Mouse (Mus musculus) fat pad, adult 2 months (tissue): Measurements from ENCODE around the gene Ppm1l.

ENCODE experiments used
- DNase-seq: peaks from one replicate; pipeline ENCODE4 v3.0.0-alpha.2; 2011; ENCODE audit warnings: low read depth, low spot score; ENCODE audit errors: extremely low read depth

Gene Ppm1l

DNA sequence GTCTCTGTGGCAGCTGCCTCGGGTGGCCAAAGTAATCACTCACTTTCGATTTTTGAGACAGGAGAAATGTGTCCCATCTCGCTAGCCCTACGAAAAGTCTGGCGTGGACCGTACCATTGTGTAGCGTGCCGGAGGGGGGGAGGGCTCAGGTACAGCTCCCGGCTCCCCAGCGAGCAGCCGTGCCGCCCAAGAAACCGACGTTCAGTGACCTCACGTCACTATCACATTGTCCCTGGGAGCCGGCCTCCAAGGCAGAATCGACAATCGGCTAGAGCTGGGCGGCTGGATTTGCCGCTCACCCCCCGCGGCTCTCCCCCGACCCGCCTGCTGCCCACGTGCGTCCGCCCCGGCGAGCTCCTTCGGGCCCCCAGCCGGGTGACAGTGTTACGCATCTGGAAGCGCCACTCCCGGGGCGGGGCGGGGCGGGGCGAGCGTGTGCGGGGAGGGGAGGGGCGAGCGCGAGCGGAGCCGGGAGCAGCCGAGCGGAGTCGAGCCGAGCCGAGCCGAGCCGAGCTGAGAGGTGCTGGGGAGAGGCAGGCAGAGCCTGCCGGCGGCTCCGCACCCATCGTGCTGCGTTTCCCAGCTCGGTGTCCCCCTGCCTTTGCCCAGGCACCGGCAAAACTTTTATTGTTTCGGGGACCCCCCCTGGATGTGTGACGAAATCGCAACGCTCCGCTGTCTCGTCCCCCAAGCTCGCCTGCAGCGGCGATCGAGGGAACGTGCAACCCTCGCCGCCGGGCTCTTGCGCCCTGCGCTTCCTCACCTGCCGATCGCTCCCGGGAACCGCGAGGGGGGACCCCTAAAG, at the start of gene Ppm1l:
Gene Ppm1l (plus strand): TSS at position 471 of the 805 bp plus-strand sequence.
- DNase-seq, result no peak

DNA sequence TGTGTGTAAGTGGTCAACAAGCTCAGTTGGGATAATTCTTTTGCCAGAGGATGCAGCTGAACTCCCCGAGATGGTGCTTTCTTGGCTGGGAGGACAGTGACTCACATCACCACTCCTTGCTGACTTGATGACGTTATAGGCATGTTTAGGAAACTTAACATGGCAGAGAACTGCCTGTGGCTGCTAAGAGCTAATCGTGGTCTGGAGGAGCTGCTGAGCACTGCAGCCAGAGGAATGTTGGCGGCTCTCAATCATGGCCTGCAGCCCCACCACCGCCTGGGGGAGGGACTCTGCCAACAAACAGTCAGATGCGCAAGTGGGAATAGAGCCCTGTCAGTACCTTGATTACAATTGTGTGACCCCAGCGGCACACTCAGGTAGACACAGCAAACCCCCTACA, 44.8 kb upstream of the Ppm1l start:
- no peak for DNase-seq

DNA sequence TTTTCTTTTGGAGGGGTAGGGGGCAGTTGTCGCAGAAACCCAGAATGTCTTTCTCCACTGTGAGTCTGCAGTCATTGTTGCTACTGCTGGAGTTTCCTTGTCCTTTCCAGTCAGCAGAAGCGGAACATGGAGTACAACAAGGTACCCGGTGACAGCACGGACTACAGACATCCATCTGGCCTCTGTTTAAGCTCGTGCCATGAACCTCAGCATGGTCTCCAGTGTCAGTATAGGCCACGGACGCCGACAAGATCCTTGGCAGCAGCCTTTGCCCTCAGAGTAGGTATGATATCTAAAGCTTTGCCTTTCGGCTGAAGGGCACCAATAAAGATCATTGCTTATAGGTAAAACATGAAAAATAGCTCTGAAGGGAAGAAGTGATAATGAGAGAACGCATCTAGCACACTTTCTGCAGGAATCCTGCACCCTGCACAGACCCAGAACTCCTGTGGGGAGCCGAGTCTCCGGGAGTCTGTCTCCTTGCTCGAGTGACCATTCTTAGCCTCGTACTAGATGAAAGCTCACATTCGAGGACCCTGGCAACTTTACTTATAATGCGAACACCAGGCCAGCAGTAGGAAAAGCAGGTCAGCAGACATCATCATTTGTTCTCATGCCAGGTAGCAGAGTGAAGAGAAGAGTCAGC, 42.5 kb upstream of the Ppm1l start:
- no peak for DNase-seq

DNA sequence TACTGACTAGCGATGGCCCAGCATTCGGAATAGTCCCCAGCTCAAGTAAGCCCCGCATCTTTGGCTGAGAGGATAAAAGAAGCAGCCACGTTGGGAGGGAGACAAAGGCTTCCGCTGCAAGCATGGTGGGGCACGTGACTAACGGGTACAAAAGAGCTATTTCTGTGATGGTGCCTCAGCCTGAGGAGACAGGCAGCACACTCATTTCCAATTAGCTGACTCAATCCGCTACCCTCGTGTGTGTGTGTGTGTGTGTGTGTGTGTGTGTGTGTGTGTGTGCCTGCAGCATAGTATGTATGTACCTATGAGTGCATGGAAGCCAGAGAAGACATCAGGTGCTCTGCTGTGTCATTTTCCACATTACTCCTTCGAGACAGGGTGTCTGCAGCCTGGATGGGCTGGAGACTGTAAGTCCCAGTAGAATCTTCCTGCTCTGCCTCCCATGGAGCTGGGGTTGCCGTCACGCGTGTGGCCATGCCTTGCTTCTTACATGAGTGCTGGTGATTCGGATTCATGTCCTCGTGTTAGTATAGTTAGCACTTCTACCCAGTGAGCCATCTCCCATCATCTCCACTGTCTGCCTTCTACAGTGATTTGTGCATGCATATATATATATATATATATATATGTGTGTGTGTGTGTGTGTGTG, 41.9 kb upstream of the Ppm1l start:
- no peak for DNase-seq

DNA sequence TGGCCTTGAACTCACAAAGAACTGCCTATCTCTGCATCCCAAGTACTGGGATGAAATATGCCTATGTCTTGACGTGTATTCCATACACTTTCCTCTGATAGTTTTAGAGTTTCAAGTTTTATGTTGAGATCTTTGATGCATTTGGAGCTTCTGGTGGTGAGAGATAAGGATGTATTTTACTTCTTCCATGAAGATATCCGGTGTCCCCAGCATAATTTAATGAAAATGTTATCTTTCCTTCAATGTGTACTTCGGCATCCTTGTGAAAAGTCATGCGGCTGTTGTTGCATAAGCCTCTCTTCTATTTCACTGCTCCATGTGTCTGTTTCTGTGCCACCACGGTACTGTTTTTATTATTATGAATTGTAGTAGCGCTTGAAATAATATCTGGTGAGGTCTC, 38.0 kb upstream of the Ppm1l start:
- DNase-seq, result no peak

DNA sequence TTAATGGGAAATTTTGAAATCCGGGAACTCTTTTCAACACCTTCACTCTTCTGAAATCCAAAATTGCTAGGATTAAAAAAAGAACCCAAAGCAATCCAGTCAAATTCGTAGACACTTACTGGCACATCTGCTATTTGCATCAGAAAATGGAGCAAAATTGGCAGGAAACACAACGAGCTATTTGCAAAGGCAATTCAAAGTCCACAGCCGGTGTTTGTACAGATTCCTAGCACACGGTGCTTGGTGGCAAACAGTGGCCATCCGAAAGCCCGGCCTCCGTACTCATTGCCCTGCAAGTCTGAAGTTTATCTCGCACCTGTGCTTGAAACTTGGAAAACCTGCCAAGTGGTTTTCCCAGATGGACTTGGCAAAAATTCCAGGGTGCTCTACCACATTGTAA, 34.3 kb upstream of the Ppm1l start:
- DNase-seq, result no peak

DNA sequence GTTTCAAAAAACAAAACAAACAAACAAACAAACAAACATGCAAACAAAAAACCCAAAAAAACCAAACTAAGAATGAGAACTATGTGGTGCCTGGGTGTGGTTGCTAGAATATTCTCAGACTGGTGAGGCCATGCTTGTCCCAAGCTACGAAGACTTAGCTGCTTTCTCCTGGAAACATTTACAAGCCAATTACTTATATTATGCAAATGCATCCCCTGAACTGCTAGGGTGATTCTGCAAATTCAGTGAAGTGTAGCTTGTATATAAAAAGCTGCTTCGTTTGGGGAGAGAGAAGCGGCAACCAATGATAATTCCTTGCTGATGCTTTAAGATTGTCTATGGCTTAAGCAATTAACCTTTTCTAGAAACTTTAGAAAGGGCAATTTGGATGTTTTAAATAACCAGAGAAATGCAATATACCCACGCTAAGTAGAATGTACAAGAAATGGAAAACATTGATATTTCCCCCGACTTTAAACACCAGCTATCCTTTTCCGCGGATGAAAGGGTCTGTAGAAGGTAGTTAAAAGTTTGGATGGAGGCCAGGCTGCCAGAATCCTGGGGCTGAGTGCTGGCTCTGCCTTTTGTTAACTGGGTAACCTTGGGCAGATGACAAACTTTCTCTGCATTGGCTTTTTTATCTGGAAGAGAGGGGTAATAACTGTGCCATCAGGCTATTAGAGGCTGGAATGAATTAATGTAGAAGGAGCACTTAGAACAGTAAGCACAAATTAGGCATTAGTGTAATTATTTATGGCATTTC, 33.4 kb upstream of the Ppm1l start:
- no peak for DNase-seq

DNA sequence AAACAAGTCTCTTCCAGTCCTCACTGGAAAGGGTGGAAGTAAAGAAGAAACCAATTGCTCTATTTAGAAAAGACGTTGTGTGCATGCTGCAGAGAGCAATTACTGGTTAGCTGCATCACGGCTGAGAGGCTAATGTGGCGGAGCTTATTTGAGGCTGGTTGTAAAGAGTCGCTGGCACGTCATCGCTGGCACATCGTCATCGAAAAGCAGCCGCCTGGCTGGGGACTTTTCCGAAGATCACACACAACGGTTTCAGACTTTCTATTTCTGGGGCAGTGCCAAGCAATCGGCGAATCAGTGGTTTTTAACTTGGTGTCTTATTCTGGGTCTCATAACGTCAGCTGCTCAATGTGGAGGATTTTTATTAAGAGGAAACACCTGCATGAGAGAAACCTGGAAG, 26.8 kb upstream of the Ppm1l start:
- DNase-seq, result no peak

DNA sequence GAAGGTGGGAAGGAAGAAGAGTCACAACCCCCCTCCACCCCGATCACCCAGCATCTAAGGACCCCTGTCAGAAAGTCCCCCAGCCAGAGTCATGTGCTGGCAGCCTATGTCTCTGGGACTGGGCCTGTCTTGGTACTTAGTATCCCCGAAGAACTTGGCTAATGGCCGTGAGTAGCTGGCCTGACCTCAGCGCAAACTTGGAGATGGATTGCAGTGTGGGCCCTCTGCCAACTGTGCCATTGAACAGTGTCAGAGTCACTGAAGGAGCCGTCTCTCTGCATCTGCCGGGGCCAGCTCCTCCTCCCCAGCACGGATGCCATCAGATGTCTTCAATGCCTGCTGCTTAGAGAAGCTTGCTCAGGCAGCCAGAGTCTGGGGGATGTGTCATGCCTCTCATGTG, 26.4 kb upstream of the Ppm1l start:
- no peak for DNase-seq

DNA sequence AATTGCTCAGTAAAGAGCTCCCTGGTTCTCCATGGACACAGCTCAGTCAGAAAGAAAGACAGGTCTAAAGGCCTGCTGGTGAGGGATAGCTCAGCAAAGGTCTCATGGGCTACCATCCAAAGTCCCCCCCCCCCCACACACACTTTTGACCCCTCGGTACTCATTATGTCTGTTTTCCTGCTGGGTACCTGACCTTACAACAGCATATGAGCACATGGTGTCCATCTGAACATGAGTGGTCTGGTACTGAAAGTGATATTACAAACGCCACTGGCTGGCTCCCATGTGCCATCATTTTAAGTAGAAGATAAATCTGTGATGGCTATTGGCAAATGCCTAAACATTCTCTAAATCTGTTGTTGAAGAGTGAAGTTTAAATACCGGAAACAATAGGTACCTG, 25.8 kb upstream of the Ppm1l start:
- no peak for DNase-seq

DNA sequence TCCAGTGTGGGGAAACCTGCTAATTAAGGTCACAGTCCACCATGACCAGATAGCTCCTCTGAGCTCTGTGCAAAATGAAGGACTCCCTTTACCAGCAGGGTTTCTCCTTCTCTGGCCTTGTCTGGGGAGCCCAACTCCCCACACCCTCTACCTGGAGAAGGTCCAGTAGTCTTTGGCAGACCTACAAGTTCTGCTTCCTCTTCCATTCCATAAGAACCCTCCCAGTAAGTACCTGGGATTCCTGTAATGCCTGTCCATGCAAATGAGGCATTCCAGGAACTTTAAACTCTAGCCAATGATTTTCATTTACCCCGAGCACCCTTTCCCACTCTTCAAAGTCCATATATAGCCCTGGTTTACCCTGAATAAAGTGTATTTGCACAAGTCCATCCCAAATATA, 24.0 kb upstream of the Ppm1l start:
- no peak for DNase-seq

DNA sequence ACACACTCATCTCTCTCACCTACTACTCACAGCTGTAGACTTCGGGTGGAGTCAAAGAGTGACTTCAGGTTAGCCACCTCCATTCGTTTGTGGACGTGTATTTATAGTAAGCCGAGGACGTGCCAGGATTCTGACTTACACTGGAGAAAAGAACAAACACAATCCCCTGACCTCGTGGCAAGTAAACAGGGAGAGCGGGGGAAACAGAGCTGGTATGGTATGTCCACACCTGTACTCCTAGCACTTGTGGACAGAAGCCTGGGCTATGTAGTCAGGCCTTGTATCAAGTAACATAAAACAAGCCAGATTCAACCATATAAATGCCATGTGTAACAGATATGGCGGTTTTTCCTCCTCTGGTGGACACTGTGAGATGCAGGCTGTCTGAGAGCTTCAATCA, 20.4 kb upstream of the Ppm1l start:
- no peak for DNase-seq

DNA sequence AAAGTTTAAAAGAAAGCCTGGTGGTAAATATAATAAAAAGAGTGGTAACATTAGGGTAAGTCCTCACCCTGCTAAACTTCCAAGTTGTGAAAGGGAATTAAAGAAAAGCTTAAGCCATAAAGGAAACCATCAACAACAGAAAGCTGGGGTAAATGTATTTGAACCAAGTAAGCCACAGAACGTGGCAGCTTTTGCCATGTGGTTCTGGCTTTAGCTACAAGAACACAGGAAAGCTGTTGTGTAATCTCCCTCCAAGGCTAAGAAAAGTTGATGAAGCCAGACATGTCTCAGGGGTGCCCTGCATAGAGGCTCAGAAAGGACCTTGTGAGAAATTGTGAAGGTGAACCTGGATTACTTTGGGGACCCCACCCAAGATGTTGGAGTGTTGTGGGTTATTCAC, 16.5 kb upstream of the Ppm1l start:
- DNase-seq, result peak; percentile 73

DNA sequence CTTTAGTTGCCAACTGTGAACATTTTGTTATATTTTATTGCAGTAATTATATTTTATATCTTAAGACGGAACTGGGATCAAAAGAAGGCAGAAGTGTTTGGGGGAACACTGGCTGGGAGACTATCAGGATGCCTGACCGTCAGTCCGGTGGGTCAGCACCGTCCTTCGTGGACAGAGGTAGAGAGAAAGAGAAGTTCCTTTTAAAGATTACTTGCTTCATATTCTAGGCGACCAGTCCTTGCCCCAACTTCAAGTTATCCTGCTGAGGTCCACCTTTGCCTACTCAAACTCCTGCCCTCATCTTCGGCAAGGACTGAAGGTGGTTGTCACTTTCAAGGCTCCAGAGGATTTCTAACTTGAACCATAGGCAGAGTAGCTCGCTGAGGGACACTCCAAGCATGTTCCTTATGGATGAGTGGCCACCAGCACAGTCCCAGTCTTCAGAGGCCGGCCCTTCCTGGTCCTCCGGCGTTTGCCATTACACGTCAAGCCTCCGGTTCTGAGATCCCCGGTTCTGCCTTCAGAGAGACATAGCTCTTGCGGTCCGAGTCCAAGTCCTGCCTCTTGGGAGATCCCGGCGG, 761 bp upstream of the Ppm1l start:
- DNase-seq, result no peak

DNA sequence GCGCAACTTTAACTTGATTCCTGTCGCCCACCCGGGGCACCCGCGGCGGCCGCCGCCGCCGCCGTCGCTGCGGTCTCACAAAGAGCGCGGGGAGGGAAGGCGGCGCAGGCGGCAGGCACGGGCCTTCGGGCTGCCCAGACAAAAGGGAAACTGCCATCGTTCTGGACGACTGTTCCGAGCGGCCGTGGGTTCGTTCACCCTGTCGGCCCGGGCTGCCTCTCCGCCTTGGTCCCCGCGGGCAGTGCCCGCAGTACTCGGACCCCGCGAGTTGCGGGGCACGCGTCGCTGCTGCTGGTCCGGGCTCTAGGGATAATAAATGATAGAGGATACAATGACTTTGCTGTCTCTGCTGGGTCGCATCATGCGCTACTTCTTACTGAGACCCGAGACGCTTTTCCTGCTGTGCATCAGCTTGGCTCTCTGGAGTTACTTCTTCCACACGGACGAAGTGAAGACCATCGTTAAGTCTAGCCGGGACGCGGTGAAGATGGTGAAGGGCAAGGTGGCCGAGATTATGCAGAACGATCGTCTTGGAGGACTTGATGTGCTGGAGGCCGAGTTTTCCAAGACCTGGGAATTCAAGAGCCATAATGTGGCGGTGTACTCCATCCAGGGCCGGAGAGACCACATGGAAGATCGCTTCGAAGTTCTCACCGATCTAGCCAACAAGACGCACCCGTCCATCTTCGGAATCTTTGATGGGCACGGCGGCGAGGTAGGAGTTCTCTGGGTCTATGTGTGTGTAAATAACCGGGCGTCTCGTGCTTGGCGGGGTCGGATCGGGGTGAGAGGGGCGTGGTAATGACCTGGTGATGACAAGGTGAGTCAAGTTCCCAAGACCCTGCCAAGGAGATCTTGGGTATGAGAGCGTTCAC, 827 bp downstream of the Ppm1l start:
- no peak for DNase-seq

DNA sequence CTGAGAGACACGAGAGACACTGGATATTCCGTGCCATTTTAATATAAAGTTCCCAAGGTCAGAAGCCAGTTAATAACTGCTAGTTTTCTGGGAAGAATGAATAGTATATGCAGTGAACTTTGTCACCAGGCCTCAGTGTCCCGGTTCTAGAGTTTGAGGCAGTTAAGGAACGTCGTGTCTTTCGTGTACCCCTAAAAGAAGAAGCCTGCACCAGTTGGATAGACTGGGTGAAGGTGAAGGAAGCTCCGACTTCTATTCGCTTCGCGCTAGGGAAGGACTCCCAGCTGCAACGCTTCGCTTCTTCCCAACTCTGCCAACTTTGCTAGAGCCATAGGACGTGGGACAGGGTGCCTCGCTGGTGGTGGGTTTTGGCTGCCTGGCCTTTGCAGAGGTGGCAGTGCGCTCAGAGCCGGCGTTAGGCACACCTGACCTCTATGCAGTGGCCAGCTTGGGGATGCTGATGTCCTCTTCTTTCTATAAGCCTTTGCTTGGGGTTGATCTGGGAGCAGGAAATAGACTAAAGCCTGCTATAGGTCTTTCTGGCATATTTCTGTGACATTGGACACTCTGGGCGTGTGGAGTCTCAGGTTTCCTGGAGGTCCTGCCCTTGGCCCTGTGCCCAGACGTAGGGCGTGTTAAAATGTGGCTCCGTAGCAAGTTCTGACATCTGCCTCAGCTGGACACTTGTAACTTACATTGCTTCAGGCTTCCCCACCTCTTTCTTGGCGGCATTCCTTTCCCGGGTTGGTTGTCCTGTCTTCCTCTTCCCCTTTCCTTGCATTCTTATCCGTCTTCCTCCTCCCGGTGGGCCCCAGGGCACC, 1.7 kb downstream of the Ppm1l start:
- no peak for DNase-seq

DNA sequence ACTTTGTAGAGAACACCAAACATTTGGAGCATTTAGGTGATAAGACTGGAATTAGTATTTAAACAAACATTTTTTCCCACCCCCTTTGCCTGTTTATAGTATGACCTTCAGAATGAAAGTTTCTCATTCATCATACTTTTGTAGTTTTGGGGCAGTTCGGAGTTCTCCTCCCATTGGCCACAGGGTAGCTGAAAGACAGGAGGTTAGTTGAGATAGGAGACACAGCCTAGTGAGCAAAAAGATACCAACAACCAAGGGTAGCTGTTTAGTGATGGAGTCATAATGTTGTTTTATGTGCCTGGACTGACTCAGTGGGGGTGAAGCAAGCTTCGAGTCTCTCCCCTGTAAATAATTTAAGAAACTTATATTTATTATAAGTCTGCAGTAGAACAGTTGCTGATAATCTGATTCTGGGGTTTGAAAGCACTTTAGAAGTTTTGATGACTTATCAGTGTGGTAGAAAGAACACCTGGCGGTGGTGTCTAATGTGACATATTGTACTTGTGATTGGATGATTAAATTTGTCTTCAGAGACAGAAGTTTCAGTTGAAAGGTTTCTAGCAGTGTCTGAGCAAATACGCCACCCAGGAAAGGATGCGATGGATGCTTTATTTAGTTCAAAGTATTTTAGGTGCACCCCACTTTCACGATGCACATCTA, 2.5 kb downstream of the Ppm1l start:
- DNase-seq, result no peak

DNA sequence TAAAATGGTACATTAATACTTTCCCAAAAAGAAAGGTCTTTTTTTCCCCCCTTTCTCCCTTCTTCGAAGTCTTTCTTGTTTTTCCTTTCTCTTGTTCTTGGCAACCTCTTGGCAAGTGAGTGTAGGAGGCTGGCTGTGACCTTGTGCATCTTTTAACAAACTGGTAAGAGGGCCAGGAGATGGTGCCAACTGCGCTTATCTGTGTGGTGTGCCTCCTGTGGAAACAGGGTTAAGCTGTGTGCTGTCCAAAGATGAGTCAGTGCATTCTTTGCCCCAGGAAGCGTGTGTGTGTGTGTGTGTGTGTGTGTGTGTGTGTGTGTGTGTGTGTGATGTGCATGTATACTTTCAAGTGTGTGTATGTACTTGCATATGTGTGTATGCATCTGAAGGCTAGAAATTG, 7.3 kb downstream of the Ppm1l start:
- DNase-seq, result no peak

DNA sequence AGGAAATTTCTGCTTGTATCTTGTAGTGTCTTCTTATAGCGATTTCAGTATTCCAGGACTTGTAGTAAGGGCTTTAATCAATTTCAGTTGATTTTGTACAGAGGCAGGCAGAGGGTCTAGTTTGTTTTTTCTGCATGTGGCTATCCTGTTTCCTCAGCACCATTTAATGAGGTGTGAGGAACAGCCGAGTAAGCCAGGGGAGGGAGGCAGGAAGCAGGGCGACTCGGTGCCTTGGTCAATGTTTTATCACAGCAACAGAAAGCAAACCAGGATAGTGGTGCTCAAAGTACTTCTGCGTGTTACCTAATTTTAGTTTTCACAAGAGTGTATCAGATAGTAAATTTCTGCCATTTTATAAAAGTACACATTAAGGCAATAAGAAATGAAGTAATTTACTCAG, 13.2 kb downstream of the Ppm1l start:
- DNase-seq, result no peak
